Mouse (Mus musculus): ENCODE measurements around the gene Amph. TPM values are rescaled to one million over a fixed set of nuclear protein-coding genes. Genes with fewer than 3 reads are reported as not detected.

The Amph gene
- total and polyA plus RNA-seq, 3 experiments, result not detected

- H3K9ac ChIP-seq (ENCODE audit: control insufficient read depth, low read depth, low read length, poor library complexity, severe bottlenecking), result peak overlapping the region; percentile 25; the same call in 1 of the 2 replicates
- no peaks in the 10 kb centered on the region for H3K27me3 ChIP-seq (ENCODE audit: control insufficient read depth in 1 of 2, insufficient read depth in 2 of 2, low read length in 2 of 2)
- no peaks in the 10 kb centered on the region for H3K9me3 ChIP-seq (replicated peaks; ENCODE audit: insufficient read depth, low read length)
- peak overlapping the region; percentile 18 to 37 for H3K4me3 ChIP-seq (ENCODE audit: control insufficient read depth in 1 of 2, insufficient read depth in 1 of 2, low read depth in 2 of 2, low read length in 2 of 2)
- no peaks in the 10 kb centered on the region for H3K79me2 ChIP-seq (ENCODE audit: control insufficient read depth, insufficient read depth, low read length, poor library complexity)
- peak overlapping the region; percentile 86 for H3K27ac ChIP-seq (ENCODE audit: control insufficient read depth, low read depth, low read length)
- H3K36me3 ChIP-seq (ENCODE audit: control insufficient read depth in 1 of 2, insufficient read depth in 2 of 2, low read length in 2 of 2), result peaks cover 0 to 13% of the 10 kb centered on the region in 2 experiments; a peak in 2 of 4 replicates
- peak; percentile 89 for DNase-seq (ENCODE audit: low read depth, low spot score)
- peaks cover 7 to 11% of the 10 kb centered on the region in 2 experiments; a peak in 3 of 4 replicates for H3K4me1 ChIP-seq (ENCODE audit: control insufficient read depth in 1 of 2, insufficient read depth in 2 of 2, low read length in 2 of 2)
- TF ChIP-seq ZNF384 (IDR thresholded peaks at IDR 0.05; ENCODE audit: low read depth, low read length) (0 out of 2 replicates have a peak, but pooled peaks have one; percentile 3), USF1 (IDR thresholded peaks at IDR 0.05; ENCODE audit: low read depth, low read length) (no peak), ETS1 (IDR thresholded peaks at IDR 0.05; ENCODE audit: low read depth, low read length) (peak; percentile 91), GABPA (IDR thresholded peaks at IDR 0.05; ENCODE audit: low read depth, low read length) (no peak), USF2 (IDR thresholded peaks at IDR 0.05; ENCODE audit: borderline replicate concordance in 1 of 2, insufficient read depth in 1 of 2, low read depth in 1 of 2, low read length in 2 of 2) (no peak), NELFE (IDR thresholded peaks at IDR 0.05; ENCODE audit: low read depth, low read length) (no peak), MYB (IDR thresholded peaks at IDR 0.05; ENCODE audit: low read depth, low read length) (peak; percentile 70), POLR2AphosphoS5 (IDR thresholded peaks at IDR 0.05; ENCODE audit: borderline replicate concordance, low read depth, low read length) (no peak), UBTF (IDR thresholded peaks at IDR 0.05; ENCODE audit: borderline replicate concordance, insufficient read depth, low read depth, low read length) (no peak), POLR2A (IDR thresholded peaks at IDR 0.05; ENCODE audit: control insufficient read depth in 1 of 2, insufficient read depth in 1 of 2, low read depth in 1 of 2, low read length in 2 of 2, poor library complexity in 1 of 2) (no peak), MAFK (IDR thresholded peaks at IDR 0.05; ENCODE audit: borderline replicate concordance, low read depth, low read length) (no peak; the same call in 1 of the 2 replicates), BHLHE40 (IDR thresholded peaks at IDR 0.05; ENCODE audit: borderline replicate concordance, low read depth, low read length) (peak; percentile 59), EP300 (IDR thresholded peaks at IDR 0.05; ENCODE audit: low read depth in 1 of 2, low read length in 2 of 2) (peak; percentile 96 to 98), ELF1 (IDR thresholded peaks at IDR 0.05; ENCODE audit: low read depth, low read length) (0 out of 2 replicates have a peak, but pooled peaks have one; percentile 22), HCFC1 (IDR thresholded peaks at IDR 0.05; ENCODE audit: low read depth, low read length) (no peak), SMC3 (IDR thresholded peaks at IDR 0.05; ENCODE audit: low read depth, low read length) (no peak), JUND (IDR thresholded peaks at IDR 0.05; ENCODE audit: low read depth, low read length) (no peak), RCOR1 (IDR thresholded peaks at IDR 0.05; ENCODE audit: low read depth, low read length) (peak; percentile 88), TAL1 (IDR thresholded peaks at IDR 0.05; ENCODE audit: low read length) (peak; percentile 71), ZC3H11A (IDR thresholded peaks at IDR 0.05; ENCODE audit: low read depth, low read length) (no peak), KAT2A (conservative IDR thresholded peaks at IDR 0.05; ENCODE audit: low read depth, low read length) (no peak), RAD21 (IDR thresholded peaks at IDR 0.05; ENCODE audit: low read depth, low read length) (no peak), CTCF (IDR thresholded peaks at IDR 0.05 in 2 of 3, conservative IDR thresholded peaks at IDR 0.05 in 1 of 3; ENCODE audit: control insufficient read depth in 1 of 3, insufficient read depth in 1 of 3, low read depth in 2 of 3, low read length in 3 of 3, poor library complexity in 1 of 3, severe bottlenecking in 1 of 3) (no peak), ZKSCAN1 (IDR thresholded peaks at IDR 0.05; ENCODE audit: low read depth, low read length) (no peak), CHD1 (IDR thresholded peaks at IDR 0.05; ENCODE audit: low read depth, low read length) (0 out of 2 replicates have a peak, but pooled peaks have one; percentile 69), ZMIZ1 (IDR thresholded peaks at IDR 0.05; ENCODE audit: low read depth, low read length) (0 out of 2 replicates have a peak, but pooled peaks have one; percentile 59), NRF1 (IDR thresholded peaks at IDR 0.05; ENCODE audit: insufficient read depth, low read depth, low read length, poor library complexity, severe bottlenecking) (no peak), MAX (IDR thresholded peaks at IDR 0.05; ENCODE audit: low read length) (peak; percentile 41; the same call in 1 of the 2 replicates), E2F4 (IDR thresholded peaks at IDR 0.05; ENCODE audit: borderline replicate concordance, low read depth, low read length) (no peak), TCF12 (IDR thresholded peaks at IDR 0.05; ENCODE audit: low read depth, low read length) (peak; percentile 98), MYC (IDR thresholded peaks at IDR 0.05; ENCODE audit: low read depth, low read length) (peak; percentile 80; the same call in 1 of the 2 replicates), GATA1 (IDR thresholded peaks at IDR 0.05; ENCODE audit: low read depth, low read length) (peak; percentile 99), CHD2 (IDR thresholded peaks at IDR 0.05; ENCODE audit: low read length) (no peak; the same call in 1 of the 2 replicates), MAZ (IDR thresholded peaks at IDR 0.05; ENCODE audit: low read depth, low read length) (no peak), MEF2A (IDR thresholded peaks at IDR 0.05; ENCODE audit: extremely low read depth, insufficient replicate concordance, low read depth, low read length, poor library complexity, severe bottlenecking) (no peak), POLR2AphosphoS2 (IDR thresholded peaks at IDR 0.05; ENCODE audit: low read length) (no peak)
Measured at GRCm38 (mm10) chr13:19126912-19127552, 179.0 kb downstream of the Amph start.
